Mouse (Mus musculus) gastrocnemius, postnatal 14 days (tissue): ENCODE measurements around the gene Stard8. TPM values are rescaled to one million over a fixed set of nuclear protein-coding genes. Genes with fewer than 3 reads are reported as not detected.
"Not testable (repeated sequence)": the region's sequence is repeated elsewhere in the genome, so short reads cannot be mapped to it uniquely, and the experiment has no call there.

Experiments
- DNase-seq: peaks from one replicate; pipeline ENCODE4 v3.0.0; 2021; ENCODE audit warnings: mixed read lengths
- intact Hi-C: fragments of 180-260 bp; cut with DNase I; formaldehyde crosslinking; loops from one replicate; pipeline ENCODE4 v1.15.1; 2025; ENCODE audit warnings: low total_unique reads
- total RNA-seq, 2 experiments: library from RNA; stranded (reverse); gene quantifications; 2 replicates each; pipeline ENCODE4 v1.2.3; 2021

Stard8 gene
- total RNA-seq, 2 experiments from 2014 or later, result 25.3 TPM

- no peak for DNase-seq
- intact Hi-C loops, result no loop called here
Measured at GRCm38 (mm10) chrX:99043275-99043674, 40.2 kb downstream of the Stard8 start.

DNA sequence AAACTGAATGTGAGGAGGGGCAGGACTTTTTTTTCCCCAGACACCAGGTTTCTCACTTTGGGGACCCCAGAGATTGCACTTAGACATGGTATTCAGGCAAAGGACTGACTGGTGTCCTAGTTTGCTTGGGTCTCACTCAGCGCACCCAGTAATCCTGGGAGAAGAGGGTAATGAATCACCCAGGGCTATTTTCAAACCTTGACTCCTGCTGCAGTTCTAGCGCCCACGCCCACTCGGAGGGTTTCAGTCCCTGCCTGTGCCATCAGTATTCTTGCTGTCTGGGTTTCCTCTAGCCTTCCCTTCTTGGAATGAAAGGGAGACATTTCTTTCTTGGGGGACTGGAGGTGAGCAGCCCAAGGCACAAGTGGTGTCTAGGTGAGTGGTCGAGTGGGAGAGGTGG lies 40.7 kb downstream of the Stard8 start:
- no peak for DNase-seq
- intact Hi-C loops, result no loop called here

GRCm38 (mm10) chrX:99045315-99045714 lies 42.3 kb downstream of the Stard8 start:
- no peak for DNase-seq
- intact Hi-C loops, result no loop called here

DNA sequence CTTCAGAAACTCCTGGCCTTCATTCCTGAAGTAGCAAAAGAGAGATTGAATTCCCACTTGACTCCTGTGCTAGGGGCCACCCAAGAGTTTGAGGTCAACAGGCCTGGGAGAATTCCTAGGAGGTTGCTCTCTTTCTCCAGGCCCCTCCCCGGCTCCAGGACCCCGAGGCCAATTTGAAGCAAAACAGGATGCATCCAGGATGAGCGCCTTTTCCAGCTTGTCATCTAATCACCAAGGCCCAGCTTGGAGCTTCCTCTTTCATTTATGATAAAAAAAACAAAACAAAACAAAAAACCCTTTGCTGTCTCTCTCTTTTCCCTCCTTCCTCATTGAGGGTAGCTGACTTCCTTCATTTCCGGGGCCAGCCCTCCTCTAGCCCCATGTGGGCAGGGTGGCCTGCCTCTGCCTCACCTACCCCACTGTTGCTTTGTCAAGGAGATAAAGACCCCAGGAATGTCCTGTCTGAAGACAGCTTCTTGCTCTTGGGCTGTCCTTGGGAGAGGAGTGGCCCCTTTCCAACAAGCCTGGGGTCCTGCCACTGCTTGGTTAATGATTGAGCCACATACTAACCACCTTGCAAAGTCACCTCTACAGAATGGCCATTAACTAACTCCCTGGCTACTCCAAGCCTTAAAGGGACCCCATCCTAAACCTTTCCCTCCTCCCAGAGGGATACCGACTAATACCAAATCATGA lies 43.5 kb downstream of the Stard8 start:
- no peak for DNase-seq
- intact Hi-C loops, result no loop called here

DNA sequence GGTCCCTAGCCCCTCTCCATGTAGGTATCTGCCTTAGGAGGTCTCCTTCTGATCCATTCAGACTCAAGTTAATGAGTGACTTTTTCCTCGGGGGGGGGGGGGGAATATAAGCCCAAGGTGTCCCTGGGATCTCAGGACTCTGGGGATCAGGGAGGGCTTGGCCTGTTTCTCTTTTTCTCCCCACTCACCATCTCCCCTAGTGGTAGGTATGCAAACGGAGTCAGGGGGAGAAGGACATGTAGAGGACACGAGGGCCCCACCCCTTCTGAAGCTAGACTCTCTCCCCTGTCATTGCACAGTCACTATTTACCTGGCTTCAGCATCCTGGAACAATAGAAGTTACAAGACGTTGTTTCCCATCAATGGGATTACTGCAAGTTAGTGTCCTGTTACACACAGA lies 45.1 kb downstream of the Stard8 start:
- intact Hi-C loops, result no loop called here
- no peak for DNase-seq

DNA sequence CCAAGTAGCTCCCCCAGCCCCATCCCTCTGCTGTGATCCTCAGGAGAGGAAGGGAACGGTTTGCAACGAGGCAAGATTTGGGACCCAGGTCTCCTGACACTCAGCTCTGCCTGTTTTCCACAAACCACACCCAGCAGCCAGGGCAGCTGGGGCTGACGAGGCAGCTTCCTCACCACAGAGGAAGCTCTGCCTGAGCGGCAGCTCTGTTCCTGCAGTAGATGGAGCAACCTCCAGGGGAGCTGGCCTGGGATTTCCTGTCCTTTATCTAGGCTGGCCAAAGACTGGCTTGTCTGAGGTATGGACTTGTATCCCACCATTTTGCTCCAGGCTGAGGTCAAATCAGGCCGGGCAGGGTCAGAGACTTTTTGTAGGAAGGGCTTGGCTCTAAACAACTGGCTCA lies 46.2 kb downstream of the Stard8 start:
- no peak for DNase-seq
- intact Hi-C loops, result no loop called here

GRCm38 (mm10) chrX:99050736-99051481 lies 47.9 kb downstream of the Stard8 start:
- intact Hi-C loops, result no loop called here
- no peak for DNase-seq

DNA sequence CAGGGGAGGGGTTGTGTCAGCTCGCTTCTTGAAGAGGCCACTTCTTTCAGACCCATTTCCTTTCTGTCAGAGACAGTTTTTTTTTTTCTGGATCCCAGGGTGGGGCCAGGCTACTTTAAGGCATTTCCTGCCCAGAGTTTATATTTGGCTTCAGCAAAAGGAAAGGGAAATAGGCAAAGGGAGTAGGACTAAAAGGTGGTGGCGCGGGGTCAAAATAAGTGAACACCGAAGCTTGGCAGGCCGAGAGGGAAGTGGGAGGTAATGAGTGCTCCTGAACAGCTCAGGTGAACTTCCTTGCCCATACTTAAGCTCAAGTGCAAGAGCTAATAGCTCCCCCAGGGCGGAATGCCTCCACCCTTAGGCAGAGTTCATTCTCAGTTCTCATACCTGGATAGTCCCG lies 49.2 kb downstream of the Stard8 start:
- DNase-seq, result no peak
- intact Hi-C loops, result no loop called here

- intact Hi-C loops, result no loop called here
- DNase-seq, result peak; percentile 55
Measured at GRCm38 (mm10) chrX:99054512-99054911, 51.5 kb downstream of the Stard8 start.

DNA sequence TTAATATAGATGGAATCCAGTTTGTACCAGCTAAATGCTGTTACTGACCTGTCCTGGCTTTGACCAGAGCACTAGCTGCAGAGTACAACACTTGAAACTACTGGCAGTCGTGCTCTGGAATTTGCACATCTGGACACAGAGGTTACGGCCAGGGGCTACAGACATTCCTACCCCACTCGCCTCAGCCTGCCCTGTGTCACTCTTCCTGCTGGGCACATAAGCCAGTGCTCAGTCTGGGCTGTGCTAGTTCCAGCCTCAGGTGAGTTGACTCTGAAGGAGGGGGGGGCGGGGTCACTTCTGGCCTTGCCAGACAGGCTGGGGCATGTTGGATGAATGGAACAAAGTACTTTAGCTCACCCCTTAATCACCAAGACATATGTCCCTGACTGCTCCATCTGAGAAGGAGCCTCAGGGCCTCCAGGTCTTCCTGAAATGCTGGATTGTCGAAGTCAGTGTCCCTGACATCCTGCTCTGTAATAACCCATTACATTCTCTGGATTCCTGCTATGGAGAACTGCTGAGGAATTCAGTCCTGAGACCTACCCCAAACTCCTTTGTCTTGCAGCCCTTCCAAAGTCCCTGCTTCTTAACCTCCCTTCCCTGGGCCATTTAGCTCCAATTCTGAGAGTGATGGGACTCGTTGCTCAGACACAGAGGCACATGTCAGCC lies 54.9 kb downstream of the Stard8 start:
- intact Hi-C loops, result no loop called here
- no peak for DNase-seq

- DNase-seq, result no peak
- intact Hi-C loops, result no loop called here
Measured at GRCm38 (mm10) chrX:99059119-99059518, 56.1 kb downstream of the Stard8 start.

DNA sequence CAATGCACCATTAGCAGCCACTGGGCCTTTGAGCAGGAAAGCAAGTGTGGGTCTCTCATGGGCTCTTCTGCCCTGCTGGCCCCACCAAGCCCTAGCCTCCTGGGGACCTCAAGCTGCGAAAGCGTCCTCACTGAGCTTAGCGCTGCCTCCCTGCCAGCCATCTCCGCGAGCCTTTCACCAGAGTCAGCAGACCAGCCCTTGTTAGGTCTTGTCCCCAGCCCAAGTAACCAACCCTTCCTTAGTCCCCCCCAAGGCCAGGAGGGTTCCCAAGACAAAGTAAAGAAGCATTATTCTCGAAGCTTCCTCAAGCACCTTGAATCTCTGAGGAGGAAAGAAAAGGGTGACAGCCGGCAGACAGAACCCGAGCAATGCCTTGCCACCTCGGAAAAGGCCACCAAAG lies 62.5 kb downstream of the Stard8 start:
- DNase-seq, result no peak
- intact Hi-C loops, result no loop called here

DNA sequence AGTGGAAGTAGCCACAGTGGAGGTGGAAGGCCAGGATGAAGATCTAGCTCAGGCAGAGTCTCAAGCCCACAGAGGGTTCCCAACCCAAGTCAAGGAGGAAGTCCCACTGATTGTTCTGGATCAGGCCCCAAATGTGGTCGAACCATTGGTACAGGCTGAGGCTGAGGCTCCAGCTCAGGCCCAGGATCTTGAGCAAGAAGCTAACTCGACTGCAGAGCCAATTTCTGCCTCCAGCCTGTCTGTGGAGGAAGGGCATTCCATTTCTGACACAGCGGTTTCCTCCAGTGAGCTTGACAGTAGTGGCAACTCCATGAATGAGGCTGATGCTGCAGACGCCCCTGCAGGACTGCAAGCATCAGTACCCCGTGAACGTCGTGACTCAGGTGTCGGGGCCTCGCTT lies 63.5 kb downstream of the Stard8 start:
- intact Hi-C loops, result no loop called here
- DNase-seq, result no peak

- intact Hi-C loops, result no loop called here
- DNase-seq, result no peak
Measured at GRCm38 (mm10) chrX:99067232-99067631, 64.2 kb downstream of the Stard8 start.

GRCm38 (mm10) chrX:99067671-99068151 lies 64.7 kb downstream of the Stard8 start:
- intact Hi-C loops, result no loop called here
- no peak for DNase-seq

- intact Hi-C loops, result no loop called here
- DNase-seq, result no peak
Measured at GRCm38 (mm10) chrX:99071188-99071587, 68.1 kb downstream of the Stard8 start.

DNA sequence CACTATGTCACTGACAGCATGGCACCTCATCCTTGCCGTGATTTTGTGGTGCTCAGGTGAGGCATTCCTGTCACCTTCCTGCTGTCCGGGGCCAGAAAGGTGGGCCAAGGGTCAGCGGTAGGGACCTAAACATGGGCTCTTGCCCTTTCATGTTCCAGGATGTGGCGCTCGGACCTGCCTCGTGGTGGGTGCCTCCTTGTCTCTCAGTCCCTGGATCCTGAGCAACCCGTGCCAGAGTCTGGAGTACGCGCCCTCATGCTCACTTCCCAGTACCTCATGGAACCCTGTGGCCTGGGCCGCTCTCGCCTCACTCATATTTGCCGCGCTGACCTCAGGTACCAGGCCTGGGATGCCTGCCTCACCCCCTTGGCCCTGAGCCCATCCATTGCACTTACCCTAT lies 69.5 kb downstream of the Stard8 start:
- intact Hi-C loops, result no loop called here
- DNase-seq, result no peak

GRCm38 (mm10) chrX:99075111-99075510 lies 72.1 kb downstream of the Stard8 start:
- DNase-seq, result no peak
- intact Hi-C loops, result no loop called here

DNA sequence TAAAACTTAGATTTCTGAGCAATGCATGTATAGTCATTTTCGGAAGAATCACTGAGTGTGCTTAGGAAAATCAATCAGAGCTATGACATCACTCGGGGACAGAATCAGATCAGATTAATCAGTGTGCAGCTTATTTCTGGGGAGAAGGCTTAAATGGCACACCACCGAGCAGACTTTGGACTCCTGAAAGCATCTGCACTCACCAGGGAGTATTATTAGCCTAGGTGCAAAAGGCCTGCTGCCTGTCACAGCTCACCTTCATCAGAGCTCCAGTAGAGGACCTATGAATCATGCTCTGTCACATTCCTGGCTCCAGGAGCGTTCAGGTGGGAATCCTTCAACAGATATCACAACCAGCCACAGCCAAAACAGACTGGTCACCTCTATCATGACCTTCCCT lies 73.4 kb downstream of the Stard8 start:
- intact Hi-C loops, result no loop called here
- no peak for DNase-seq

- DNase-seq, intact Hi-C loops: not testable (repeated sequence)
Measured at GRCm38 (mm10) chrX:99078374-99078892, 75.4 kb downstream of the Stard8 start.
